Mouse (Mus musculus) hindbrain, postnatal 0 days (tissue): ENCODE data around the gene Gm17655. TPM values are rescaled to one million over a fixed set of nuclear protein-coding genes. Genes with fewer than 3 reads are reported as not detected.
A peak's percentile ranks its signal among the peaks of the same experiment; 100 is the strongest.
"Not testable (repeated sequence)": the region's sequence is repeated elsewhere in the genome, so short reads cannot be mapped to it uniquely, and the experiment has no call there.

Experiments
- ATAC-seq: fragments of 200-750 bp; cut with Nextera tagmentation; 2 replicates; pipeline ENCODE4 v1.8.0; 2017; ENCODE audit warnings: mild to moderate bottlenecking, moderate TSS enrichment, moderate library complexity
- DNase-seq: peaks from one replicate; pipeline ENCODE4 v3.0.0-alpha.2; 2015; ENCODE audit warnings: low spot score
- H3K27ac ChIP-seq: fragments of 300-500 bp; sonication (generic); 2 replicates; pipeline ENCODE4 v1.5.1; 2014; ENCODE audit warnings: mild to moderate bottlenecking
- H3K27me3 ChIP-seq: fragments of 300-500 bp; sonication (generic); 2 replicates; pipeline ENCODE4 v1.6.1; 2014; ENCODE audit warnings: low read length, mixed read lengths; ENCODE audit not compliant: insufficient read depth
- H3K36me3 ChIP-seq: fragments of 300-500 bp; sonication (generic); 2 replicates; pipeline ENCODE4 v1.6.1; 2014; ENCODE audit warnings: low read length, mixed read lengths; ENCODE audit not compliant: insufficient read depth
- H3K4me1 ChIP-seq: fragments of 300-500 bp; sonication (generic); 2 replicates; pipeline ENCODE4 v1.6.1; 2014; ENCODE audit warnings: antibody characterized with exemption, low read length, mixed read lengths; ENCODE audit not compliant: insufficient read depth
- H3K4me2 ChIP-seq: fragments of 300-500 bp; sonication (generic); 2 replicates; pipeline ENCODE4 v1.6.1; 2014; ENCODE audit warnings: low read depth, mild to moderate bottlenecking, low read length, moderate library complexity, mixed read lengths
- H3K4me3 ChIP-seq: fragments of 300-500 bp; sonication (generic); 2 replicates; pipeline ENCODE4 v1.5.1; 2014; ENCODE audit warnings: low read length
- H3K9ac ChIP-seq: fragments of 300-500 bp; sonication (generic); replicated peaks from 2 replicates; pipeline ENCODE4 v1.6.1; 2014; ENCODE audit warnings: mild to moderate bottlenecking, low read length, moderate library complexity, mixed read lengths
- H3K9me3 ChIP-seq: fragments of 300-500 bp; sonication (generic); 2 replicates; pipeline ENCODE4 v1.6.1; 2016; ENCODE audit warnings: low read length, mixed read lengths
- CTCF ChIP-seq: IDR thresholded peaks from 2 replicates; pipeline ENCODE4 v1.5.1; 2016; ENCODE audit warnings: antibody characterized with exemption, control low read depth, low read depth
- WGBS: fragments of 180-500 bp; shearing (Covaris S2); extraction: QIAGEN DNeasy Blood & Tissue Kit; methylation state at CpG from one replicate; pipeline ENCODE4 v1.1.7; 2014; 5-methylcytosine and 5-hydroxymethylcytosine counted together
- polyA plus RNA-seq: library from polyadenylated mRNA; unstranded; fragments of >200 nt; fragmentation: Nextera tagmentation; extraction: Ambion mirVana; gene quantifications from 2 replicates; pipeline ENCODE4 v1.2.1, GENCODE M21; 2015
- total RNA-seq: library from RNA; depleted of rRNA; stranded (reverse); fragments of >200 nt; gene quantifications from 2 replicates; pipeline ENCODE4 v1.2.3, GENCODE M21; 2014; rRNA removed

Gene Gm17655
- total RNA-seq, result 1.2 TPM in 1 of 2 replicates, not detected in the other
- polyA plus RNA-seq, result 1.5 and 2.9 TPM in 2 replicates

DNA sequence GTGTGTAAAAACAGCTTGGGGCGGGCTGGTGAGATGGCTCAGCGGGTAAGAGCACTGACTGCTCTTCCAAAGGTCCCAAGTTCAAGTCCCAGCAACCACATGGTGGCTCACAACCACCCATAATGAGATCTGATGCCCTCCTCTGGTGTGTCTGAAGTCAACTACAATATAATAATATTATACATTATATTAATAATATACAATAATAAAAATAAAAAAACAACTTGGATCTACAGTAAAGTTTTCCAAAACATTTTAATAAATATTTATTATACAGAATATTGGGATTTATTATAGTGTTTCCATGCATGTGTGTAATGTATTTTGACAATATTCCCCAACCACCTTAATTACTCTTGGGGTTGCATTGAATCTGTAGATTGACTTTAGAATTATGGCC lies at the start of gene Gm17655:
Gene Gm17655 (minus strand): TSS at position 101 of the 400 bp plus-strand sequence.
- H3K9ac ChIP-seq, H3K4me3 ChIP-seq, DNase-seq, H3K27me3 ChIP-seq, H3K4me1 ChIP-seq, H3K36me3 ChIP-seq, H3K4me2 ChIP-seq, H3K27ac ChIP-seq, ATAC-seq: not testable (repeated sequence)
- 85% methylated on average over 2 of the region's 2 CpGs for WGBS
- peaks cover 27% of the 10 kb centered on the region for H3K9me3 ChIP-seq

DNA sequence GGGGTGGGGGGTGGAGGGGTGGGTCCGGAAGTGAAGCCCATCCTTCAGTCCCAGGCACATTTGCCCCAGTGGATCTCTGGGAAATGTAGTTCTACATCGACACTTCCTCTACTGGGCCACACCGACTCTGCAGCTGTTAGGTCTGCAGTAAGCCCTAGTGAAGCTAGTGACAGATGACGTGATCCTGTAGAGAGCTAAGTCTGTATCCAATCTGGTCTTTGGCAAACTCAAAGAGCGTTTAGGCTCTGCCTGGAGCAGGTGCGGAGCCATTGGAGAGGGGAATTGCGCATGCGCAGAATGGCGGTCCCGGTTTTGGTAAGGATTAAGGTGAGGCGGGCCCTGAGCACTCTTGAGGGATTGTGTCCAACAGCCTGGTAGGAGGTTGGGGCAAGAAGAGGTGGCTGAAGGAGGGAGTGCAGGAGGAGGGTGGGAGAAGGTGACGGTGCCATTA lies 37.7 kb upstream of the Gm17655 start, which contains the start of gene Zfp605:
Gene Zfp605 (plus strand): TSS at position 102 of the 451 bp plus-strand sequence.
- H3K4me1 ChIP-seq, result peaks cover 6% of the 10 kb centered on the region
- ATAC-seq, result peak; percentile 81
- H3K27me3 ChIP-seq, result no peaks in the 10 kb centered on the region
- TF ChIP-seq CTCF, result no peak; the same call in 1 of the 2 replicates
- under 1% methylated on average over 12 of the region's 12 CpGs for WGBS
- H3K4me3 ChIP-seq, result peak within 1 kb of the TSS; percentile 47
- no peaks in the 10 kb centered on the region for H3K9me3 ChIP-seq
- H3K4me2 ChIP-seq, result peak within 1 kb of the TSS; percentile 68
- DNase-seq, result peak; percentile 95
- H3K36me3 ChIP-seq, result peaks cover 23% of the 10 kb centered on the region
- peak within 1 kb of the TSS; percentile 45 for H3K9ac ChIP-seq
- peak within 1 kb of the TSS; percentile 87 for H3K27ac ChIP-seq

DNA sequence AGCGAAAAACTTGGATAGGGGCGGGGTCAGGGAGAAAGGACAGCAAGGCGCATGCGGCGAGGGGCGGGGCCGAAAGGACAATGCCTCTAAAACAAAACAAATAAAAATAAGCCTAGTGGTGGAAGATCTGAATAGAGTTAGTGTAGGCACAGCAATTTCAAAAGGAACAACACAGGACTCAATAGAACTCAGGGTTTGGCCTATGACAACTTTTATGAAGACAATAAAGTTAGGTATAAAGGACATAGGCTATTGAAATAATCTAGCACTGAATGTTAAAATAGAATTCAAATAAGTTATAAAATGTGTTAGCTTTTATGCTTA lies 36.0 kb upstream of the Gm17655 start:
- H3K4me3 ChIP-seq, result peak overlapping the region; percentile 76
- 2% methylated on average over 7 of the region's 7 CpGs for WGBS
- peak; percentile 26 for TF ChIP-seq CTCF
- H3K9me3 ChIP-seq, result no peaks in the 10 kb centered on the region
- H3K27me3 ChIP-seq, result no peaks in the 10 kb centered on the region
- peak overlapping the region; percentile 98; the same call in 1 of the 2 replicates for H3K27ac ChIP-seq
- H3K4me1 ChIP-seq, result peaks cover 6% of the 10 kb centered on the region
- DNase-seq (no peak), ATAC-seq (no peak)
- peak overlapping the region; percentile 79 for H3K4me2 ChIP-seq
- peaks cover 36% of the 10 kb centered on the region for H3K36me3 ChIP-seq
- H3K9ac ChIP-seq, result peak overlapping the region; percentile 86; the same call in 1 of the 2 replicates

DNA sequence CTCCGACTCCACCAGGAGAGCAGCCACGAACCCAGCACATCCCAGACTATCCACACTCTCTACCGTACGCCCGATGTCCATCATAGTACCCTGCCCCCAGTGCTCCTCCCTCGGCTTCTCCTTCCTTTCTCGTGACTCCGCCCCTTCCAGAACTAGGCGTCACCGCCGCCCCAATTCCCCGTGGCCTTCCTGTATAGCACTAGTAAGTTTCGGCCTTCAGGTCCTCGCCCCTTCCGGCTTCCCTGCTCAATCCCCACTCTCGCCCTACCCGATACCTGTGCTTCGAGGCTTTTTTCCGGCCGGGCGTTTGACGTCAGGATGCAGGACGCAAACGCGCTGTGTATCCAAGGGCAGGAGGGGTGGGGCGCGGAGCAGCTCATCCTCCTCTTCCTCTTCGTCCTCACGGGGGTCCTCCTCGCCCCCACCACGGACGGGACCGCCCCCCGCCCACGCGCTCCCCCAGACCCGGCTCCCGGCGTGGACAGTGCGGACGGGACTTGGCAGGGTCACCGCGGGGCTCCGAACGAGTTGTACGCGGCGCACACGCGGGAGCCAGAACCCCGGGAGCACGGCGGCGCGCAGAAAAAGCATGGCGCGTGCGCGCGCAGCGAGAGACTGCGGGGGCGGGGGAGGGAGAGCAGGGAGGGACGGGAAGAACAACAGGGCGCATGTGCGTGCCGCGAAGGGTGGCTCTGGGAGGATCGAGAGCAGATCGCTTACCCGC lies 35.4 kb upstream of the Gm17655 start, which contains the start of gene Gtpbp6:
Gene Gtpbp6 (minus strand): TSS at position 617 of the 724 bp plus-strand sequence.
- peaks cover 36% of the 10 kb centered on the region for H3K36me3 ChIP-seq
- ATAC-seq (peak; percentile 80), DNase-seq (peak; percentile 97)
- peak within 1 kb of the TSS; percentile 86 for H3K9ac ChIP-seq
- H3K4me1 ChIP-seq, result peaks cover 6% of the 10 kb centered on the region
- no peaks in the 10 kb centered on the region for H3K9me3 ChIP-seq
- under 1% methylated on average over 71 of the region's 71 CpGs for WGBS
- H3K4me3 ChIP-seq, result peak within 1 kb of the TSS; percentile 76
- no peaks in the 10 kb centered on the region for H3K27me3 ChIP-seq
- no peak for TF ChIP-seq CTCF
- peak within 1 kb of the TSS; percentile 98 for H3K27ac ChIP-seq
- H3K4me2 ChIP-seq, result peak within 1 kb of the TSS; percentile 79

GRCm38 (mm10) chr5:110106901-110107564 lies 34.7 kb upstream of the Gm17655 start:
- peak overlapping the region; percentile 86 for H3K9ac ChIP-seq
- H3K27me3 ChIP-seq, result no peaks in the 10 kb centered on the region
- H3K4me1 ChIP-seq, result peaks cover 8% of the 10 kb centered on the region
- H3K36me3 ChIP-seq, result peaks cover 32% of the 10 kb centered on the region
- ATAC-seq (peak; percentile 13), DNase-seq (no peak)
- no peak for TF ChIP-seq CTCF
- H3K9me3 ChIP-seq, result no peaks in the 10 kb centered on the region
- peak overlapping the region; percentile 76 for H3K4me3 ChIP-seq
- WGBS, result 13% methylated on average over 41 of the region's 41 CpGs
- H3K4me2 ChIP-seq, result peak overlapping the region; percentile 79
- peak overlapping the region; percentile 98 for H3K27ac ChIP-seq

- no peak overlapping the region; the same call in 1 of the 2 replicates for H3K27ac ChIP-seq
- no peak for TF ChIP-seq CTCF
- no peaks in the 10 kb centered on the region for H3K27me3 ChIP-seq
- H3K4me2 ChIP-seq, result peak overlapping the region; percentile 79
- H3K9me3 ChIP-seq, result no peaks in the 10 kb centered on the region
- no peak for DNase-seq
- H3K4me3 ChIP-seq, result peak overlapping the region; percentile 76
- ATAC-seq, result no peak
- H3K4me1 ChIP-seq, result peaks cover 15% of the 10 kb centered on the region
- WGBS, result 92% methylated on average over 26 of the region's 26 CpGs
- H3K36me3 ChIP-seq, result peaks cover 32% of the 10 kb centered on the region
- H3K9ac ChIP-seq, result no peak overlapping the region
Measured at GRCm38 (mm10) chr5:110106140-110106871, 34.0 kb upstream of the Gm17655 start.
